Mouse (Mus musculus) layer of hippocampus, adult 8-10 months (tissue): ENCODE data around the gene Sash3. TPM values are rescaled to one million over a fixed set of nuclear protein-coding genes. Genes with fewer than 3 reads are reported as not detected.

Experiments used
- DNase-seq, 2 experiments: peaks; one replicate each; pipeline ENCODE4 v3.0.0; 2022; ENCODE audit warnings: low spot score in 2 of 2
- total RNA-seq, 4 experiments: library from RNA; stranded (reverse); gene quantifications; 2 replicates each; pipeline ENCODE4 v1.2.4; 2022

Sash3 gene
- total RNA-seq = 1 to 10 TPM; 1.4 to 4.4 (median 2.6) TPM

DNA sequence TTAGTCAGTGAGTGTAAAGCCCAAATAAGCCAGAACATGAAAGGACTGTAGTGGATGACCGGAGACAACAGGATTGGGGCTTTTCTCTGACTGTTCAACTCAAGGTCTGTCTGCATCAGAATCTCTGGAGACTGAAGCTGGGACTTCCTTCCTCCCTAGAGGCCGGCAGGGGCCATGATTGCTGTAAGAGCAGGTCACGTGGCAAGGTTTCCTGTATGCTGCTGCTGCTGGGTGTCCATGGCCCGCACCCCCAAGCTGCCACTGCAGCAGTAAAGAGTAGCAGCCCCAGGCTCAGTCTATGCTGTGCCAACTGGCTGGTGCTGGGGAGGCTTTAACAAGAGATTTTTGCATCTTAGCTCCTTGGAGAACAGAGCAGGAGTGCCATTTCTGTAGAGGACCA lies at the start of gene Sash3:
Gene Sash3 (plus strand): TSS at position 175 of the 400 bp plus-strand sequence.
- DNase-seq = no peak

DNA sequence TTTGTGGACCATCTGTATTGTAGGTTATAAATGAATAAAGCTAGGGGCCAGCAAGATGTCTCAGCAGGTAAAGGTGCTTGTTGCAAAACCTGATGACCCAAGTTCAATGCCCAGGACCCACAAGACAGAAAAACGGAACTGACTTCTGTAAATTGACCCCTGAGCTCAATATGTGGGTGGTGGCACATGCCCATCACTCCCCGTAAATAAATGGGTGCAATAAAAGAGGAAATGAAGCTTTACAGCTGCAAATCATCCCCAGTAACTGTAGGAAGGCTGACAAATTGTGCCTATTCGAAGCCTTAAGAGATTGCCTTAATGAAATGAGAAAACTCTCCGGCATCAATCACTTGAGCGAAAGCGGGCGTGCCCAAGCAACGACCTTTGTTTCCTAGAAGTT lies 49.7 kb upstream of the Sash3 start:
- DNase-seq = no peak

DNA sequence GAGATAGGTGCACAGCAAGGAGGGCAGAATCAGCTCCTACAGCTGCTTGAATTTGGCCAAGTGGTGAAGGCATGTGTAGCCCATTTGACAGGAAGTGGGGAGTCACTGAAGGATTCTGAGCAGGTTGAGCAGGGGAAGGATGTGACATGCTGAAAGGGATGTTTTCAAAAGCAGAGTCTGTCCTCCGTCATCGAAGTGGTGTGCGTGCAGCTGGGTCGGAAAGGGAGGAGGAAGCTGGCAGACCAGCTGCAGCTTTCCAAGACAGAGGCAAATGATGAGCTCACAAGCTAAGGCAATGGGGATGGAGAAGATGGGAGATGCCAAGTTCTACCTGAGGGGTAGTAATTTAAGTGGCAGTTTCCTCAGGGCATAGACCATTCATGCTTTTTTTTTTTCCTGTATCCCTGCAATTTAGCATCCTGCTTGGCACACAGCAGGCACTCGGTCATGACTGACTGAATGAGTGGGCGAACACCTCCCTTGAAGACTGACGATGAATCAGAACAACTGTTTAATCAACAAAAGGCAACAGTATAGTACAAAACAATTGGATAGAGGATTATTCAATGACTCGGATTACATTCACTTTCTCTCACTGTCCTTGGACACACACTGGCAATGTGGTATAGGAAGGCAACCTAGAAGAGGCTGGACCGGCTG lies 47.6 kb upstream of the Sash3 start:
- DNase-seq = no peak

DNA sequence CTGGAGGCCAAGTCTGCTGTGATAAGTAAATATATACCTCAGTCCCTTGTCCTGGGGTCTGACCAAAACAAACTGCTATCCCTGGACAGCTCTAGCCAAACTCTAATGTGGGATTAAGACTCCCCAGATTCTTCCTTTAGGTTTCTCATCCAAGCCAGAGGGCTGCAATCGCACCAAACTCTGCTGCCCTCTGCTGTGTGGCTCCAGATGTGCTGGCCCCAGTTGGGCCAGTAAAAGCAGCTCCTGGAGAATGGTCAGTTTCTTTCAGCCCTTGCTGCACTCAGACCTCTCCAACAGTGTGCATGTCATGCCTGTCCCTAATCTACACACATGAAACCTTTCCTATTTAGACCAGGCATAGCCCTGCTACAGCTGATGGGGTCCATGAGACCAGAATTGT lies 46.4 kb upstream of the Sash3 start:
- DNase-seq = no peak

DNA sequence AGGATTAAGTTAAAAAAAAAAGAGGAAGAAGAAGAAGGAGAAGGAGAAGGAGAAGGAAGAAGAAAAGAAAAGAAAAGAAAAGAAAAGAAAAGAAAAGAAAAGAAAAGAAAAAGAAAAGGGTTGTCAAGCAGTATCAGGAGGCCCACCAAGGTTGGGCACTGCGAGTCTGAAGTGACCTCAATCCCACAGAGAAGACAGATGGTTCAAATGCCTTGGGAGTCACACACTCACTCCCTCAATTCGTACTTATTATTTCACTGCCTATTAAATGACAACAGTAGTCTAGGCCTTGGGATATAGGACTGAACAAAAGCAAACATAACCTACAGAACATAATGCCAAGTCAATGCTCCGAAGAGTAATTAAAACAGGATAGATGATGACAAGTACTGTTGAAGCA lies 43.0 kb upstream of the Sash3 start:
- DNase-seq = no peak

DNA sequence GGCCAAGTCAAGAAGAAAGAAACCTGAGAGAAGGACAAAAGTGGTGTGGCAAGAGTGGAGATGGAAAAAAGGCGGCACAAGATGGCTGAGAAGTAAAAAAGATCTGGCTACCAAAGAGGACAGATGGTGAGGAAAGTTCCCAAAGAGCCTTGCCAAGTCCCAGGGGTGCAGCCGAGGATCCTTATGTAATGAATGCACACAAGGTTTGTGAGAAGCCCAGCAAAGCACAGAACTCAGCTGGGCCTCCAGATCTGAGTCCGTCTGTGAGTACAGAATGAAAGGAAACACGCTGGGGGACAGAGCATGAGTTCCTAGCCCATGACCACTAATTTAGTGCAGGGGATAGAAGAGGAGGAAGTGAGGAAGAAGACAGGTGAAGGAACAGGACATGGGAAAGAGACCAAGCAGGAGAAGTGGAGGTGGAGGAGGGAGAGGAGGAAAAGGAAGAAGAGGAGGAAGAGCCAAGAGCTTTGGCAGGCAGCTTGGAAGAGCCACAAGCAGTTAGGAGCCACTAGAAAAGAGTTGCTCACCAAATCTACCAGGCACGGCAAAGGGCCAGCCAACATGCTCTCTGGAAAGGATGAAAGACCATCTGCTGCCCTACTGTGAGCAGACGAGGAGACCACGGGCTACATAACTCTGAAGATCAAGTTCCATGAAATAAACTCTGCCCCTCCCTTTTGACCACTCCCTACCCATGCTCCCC lies 41.3 kb upstream of the Sash3 start:
- peak; percentile 27 to 36 for DNase-seq

DNA sequence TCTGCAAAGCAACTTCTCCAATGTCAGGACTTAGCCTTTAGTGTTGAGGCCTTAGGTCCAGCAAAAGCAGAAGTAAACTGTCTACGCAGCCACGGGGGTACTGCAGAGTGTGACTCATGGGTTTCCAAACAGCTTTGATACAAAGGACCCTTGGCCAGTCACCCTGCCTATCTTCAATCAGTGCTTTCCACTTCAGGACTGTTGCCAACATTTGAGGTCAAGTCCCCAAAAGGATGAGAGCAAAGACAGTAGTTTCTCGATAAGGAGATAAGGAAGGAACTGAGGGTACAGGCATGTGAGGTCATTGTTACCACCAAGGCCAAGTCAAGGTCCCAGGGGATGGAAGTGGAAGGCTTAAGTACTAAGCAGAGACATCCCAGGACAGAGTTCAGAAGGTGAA lies 40.0 kb upstream of the Sash3 start:
- no peak for DNase-seq

DNA sequence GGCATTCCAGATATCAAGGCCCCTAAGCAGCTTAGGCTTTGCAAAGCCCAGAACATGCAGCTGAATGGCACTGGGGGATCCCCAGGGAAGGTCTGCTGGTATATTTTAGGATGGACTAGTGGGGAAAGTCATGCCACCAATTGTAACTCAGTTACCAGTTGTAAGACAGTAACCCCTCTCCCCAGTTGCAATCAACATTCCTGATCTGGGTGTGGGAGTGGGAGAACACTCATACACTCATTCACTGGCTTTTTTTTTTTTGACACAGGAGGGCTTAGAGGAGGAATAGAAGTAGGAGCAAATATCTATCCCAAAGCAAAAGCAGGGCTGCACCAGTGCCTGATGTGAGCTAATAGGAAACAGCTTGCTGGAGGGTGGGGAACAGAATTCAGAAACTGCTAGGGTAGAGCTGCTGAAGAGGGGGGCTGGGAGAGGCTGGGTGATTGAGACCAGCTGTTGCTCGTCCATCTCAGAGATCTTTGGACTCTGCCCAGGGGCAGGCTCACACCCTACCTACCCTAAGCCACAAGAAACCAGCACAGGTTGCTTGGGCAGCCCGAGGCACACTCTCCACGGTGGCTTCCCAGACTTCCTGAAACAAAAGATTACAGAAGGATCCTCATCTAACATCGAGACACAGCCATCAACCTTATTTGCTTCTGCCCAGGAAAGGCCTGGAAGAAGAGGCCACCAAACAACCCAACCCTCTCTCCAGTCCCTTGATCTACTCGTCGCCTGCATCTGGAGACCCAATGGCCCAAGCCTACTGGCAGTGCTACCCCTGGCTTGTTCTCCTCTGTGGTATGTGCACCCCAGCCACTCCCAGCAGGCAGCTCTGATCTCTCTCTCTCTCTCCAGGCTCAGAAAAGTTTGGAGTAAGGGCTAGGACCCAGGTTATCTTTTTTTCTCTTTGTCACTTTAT lies 37.6 kb upstream of the Sash3 start, which contains the start of gene Xpnpep2:
Gene Xpnpep2 (plus strand): TSS at position 332 of the 922 bp plus-strand sequence.
- no peak for DNase-seq

DNA sequence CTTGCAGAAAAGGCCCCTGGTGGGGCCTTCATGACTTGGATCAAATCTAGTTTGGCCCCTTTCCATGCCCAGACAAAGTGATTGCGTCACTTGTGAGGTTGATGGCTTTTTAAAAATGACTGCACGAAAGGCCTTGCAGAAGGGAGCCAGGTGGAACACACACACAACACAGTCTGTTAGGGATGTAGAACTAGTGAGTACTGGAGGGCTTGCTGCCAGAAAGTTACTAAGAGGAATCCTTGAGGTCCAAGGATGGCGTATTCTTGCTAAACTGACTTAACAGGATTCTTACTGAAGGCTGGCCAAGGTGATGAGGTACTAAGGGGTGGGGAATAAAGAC lies 37.0 kb upstream of the Sash3 start:
- DNase-seq = no peak

DNA sequence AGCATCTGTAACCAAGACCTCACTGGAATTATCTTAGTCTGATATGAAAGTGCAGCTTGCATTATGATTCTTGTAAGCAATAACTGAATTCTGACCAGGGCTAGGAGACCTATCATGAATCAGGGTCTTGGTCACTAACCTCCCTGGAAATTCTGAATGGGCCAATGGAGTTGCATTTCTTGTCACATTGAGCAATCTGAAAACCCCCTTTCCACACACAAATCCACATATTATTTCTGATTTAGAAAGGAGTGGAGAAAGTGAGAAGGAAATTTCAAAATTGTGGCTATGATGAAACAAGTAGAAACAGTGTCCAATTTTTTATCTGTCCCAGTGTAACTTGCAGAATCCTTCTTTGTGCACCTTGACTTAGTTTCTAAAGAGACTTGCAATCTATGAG lies 26.9 kb upstream of the Sash3 start:
- no peak for DNase-seq

DNA sequence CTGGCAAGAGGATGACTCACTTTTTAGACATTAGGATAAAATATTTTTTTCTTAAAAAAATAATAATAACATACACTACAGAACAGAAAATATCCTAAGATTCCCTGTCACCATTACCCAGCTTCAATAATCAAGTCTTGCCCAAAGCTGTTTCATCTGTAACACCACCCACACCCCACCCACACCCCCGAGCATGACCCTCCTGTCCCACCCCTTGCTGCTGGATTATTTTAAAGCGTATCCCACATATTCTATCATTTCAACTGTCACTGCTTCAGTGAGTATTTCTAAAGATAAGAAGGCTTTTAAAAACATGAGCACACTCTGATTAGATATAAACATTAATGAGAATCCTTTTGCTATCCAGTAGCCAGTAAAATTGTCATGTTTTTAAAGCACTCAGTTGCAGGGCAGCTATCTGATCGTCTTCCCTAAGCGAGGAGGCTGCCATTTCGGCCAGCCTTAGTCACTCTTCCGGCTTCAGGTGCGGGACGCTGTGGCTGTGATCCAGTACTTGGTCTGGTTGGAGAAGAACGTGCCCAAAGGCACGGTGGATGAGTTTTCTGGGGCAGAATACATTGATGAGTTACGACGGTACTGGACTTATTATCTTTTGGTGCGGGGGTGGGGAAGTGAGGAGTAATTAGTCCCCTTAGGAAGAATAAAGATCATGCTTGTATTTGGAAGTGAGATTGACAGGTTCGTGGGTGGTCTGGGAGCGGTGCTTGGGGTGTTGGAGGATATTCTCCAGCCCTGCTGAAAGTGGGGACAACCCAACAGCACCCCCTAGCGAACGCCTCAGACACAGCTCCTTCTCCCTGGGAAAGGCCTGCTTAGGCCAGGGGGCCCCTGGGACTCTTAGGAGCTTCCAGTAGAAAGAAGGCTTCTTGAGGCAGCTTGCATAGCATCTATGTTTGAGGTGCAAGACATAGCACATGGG lies 21.8 kb upstream of the Sash3 start:
- peak; percentile 22 to 44 for DNase-seq

DNA sequence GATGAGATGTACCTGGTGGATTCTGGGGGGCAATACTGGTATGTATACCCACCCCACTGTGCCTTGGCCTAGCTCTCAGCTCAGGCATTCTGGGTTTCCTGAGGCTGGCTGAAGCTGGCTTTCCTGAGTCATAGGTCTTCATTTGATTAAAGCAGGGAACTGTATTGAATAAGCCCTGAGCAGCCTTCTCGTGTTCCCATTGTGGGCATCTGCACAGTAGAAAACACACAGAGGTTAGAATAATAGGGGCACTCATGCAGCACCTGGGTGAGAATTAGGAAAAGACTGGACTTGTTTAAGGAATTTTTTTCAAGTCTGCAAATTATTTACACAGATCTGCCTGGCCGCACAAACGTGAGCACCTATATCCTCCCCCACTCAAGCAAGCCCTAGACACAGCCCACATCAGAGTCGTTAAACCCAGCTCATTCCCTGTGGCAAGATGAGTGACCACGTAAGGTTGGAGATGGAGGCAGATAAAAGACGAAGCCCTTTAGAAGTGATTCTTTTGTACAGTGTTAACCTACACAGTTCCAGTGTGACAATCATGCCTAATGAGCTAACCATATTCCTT lies 19.2 kb upstream of the Sash3 start:
- DNase-seq = no peak

DNA sequence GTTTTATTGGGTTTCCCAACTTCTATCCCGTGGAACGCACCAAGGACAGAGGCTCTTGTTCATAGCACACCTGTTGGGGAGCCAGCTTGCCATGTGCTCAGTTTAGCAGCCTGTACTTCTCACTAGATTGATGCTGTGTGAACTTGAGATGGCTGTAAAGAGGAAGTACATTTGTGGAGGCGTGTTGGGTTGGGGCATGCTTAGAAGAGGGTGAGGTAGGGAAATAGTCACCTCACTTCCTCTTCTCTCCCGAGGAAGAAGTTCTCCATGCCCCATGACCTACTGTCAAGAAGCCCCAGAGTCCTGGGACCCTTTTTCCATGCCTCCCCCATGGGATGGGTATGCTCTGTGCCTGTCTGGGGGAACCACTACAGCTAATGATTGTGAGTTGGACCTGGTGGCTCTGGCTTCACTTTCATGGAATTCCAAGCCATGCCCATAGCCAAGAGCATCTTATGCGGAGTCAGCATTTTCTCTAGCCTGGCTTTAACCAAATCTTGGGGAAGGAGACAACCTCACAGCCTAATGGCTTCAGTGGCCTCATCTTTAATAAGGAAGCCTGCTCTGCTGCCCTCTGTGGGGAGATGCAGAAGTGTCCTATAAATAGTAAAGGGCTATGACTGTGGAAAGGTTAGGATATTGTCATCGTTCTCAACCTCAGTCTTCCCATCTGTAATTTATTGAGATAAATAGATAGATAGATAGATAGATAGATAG lies 18.6 kb upstream of the Sash3 start:
- no peak for DNase-seq

DNA sequence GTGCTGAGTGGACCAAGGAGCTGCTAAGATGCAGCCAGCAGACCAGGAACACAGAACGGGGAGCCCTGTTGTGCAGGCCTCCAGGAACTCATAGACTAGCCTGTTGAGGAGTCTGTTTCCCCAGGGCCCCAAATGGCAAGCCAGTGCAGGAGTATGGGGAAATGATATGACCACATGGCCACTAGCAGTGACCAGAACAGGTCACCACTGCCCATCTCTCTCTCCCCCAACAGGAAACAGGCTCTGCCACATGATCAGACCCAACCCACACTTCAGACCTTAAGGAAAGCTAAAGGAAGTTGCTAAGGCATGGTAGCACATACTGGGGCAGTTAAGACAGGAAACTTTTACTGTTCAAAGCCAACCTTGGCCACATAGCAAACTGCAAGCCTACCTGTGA lies 17.1 kb upstream of the Sash3 start:
- no peak for DNase-seq

DNA sequence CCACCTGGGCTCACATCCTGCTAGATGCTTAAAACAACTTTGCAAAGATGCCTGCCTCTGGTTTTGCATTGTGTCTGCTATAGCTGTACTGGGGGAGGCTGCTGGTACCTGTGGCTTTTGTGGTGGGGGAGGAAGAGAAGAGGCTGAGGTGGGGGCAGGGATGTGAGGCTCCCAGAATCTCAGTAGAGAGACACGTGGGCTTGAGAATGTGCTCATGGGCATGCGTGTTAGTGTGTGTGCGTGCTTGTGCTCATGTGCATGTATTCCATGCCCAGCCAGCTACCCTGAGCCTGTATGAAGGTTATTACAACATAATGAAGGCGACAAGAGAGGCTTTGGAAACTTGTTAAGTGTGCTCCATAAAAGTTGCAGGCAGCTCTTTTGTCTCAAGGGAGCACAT lies 9.3 kb upstream of the Sash3 start:
- no peak for DNase-seq

DNA sequence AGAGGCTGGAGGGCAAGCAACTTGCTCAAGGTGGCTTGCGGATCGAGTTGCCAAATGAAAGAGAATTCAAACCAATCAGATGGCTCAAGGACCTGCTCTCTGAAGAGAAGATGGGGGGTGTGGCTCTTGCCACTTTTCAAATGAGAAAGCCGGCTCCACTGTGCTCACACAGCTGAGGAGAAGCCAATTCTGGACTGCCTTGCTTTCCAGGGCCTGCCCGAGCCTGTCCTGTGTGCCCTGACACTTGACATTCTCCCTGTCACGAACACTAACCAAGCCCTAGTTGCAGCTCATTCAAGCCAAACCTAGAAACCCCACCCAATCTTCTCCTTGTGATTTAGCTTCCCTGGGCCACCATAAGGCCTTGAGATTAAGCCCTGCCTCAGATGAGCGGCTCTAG lies 8.2 kb upstream of the Sash3 start:
- DNase-seq = no peak

DNA sequence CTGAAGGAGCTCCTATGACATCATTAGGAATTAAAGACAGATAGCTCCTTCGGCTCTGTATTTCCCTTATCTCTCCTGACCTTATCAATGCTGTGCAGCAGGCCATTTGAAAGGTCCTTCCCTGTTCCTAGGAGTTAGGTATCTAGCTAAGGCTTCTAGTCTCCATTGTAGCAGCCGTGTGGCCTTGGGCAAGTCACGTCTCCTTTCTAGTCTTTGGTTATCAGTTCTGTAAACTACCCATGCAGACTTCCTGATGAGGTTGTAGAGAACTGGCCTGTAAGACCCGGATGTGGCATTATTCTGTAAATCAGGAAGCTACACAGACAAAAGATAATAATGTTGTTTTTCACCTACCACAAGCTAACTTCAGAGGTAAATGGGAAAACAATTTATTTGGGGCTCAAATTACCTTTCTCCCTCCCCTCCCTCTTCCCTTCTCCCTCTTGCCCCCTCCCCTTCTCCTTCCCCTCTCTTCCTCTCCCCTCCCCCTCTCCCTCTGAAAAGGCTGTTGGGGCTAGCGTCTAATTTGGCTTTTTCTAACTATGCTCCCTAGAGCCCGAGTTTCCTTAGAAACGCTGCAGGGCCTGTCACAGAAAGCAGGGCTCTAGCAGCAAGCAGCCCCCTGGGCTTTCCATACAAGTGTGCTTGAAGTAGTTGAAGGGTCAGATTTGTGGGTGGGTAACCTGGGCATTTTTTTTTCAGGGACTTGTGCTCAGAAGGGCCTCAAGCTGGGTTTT lies 7.5 kb upstream of the Sash3 start:
- DNase-seq = no peak

DNA sequence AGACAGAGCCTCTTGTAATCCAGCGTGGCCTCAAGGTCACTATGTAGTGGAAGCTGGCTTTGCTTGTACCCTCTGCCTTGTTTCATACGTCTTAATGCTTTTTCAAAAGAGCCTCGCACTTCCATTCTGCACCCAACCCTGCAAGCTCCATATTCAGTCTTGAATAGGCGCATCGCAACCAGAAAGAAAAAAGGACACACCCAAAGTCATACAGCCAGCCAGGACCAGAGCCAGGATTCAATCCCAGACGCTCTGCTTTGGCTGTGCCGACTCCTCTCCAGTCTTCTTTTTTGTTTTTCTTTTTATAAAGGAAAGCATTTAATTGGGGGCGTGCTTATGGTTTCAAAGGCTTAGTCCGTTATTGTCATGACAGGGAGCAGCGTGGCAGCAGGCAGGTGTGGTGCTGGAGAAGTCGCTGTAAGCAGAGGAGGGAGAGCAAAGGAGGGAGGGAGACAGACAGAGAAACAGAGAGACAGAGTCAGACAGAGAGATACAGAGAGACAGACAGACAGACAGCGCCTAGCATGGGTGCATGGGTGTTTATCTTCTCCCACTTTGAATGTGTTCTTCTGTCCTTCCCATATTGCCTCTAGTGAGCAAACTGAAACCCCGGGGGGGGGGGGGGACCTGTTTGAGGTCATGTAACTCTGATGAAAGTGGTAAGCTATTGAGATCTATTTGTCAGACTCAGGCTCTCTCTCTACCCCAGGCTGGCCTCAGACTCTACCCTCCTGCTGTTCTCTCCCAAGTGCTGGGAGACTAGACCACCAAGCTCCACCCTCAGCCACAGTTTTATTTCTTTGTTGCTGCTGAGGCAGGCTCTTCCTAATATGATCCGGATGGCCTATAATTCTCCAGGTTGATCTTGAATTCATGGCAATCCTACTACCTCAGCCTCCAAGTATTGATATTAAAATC lies 6.6 kb upstream of the Sash3 start:
- DNase-seq = no peak
